Mouse (Mus musculus) olfactory bulb, adult 2 months (tissue): ENCODE data around the gene Riok1.

Source experiments
- CTCF ChIP-seq: fragments of 200-500 bp; IDR thresholded peaks from 2 replicates; pipeline ENCODE4 v1.5.1; 2012; ENCODE audit warnings: low read depth, mild to moderate bottlenecking, low read length, moderate library complexity; ENCODE audit not compliant: insufficient read depth
- POLR2A ChIP-seq: fragments of 200-500 bp; IDR thresholded peaks from 2 replicates; pipeline ENCODE4 v1.6.1; 2012; ENCODE audit warnings: mild to moderate bottlenecking, low read depth, low read length, moderate library complexity; ENCODE audit not compliant: insufficient read depth

DNA sequence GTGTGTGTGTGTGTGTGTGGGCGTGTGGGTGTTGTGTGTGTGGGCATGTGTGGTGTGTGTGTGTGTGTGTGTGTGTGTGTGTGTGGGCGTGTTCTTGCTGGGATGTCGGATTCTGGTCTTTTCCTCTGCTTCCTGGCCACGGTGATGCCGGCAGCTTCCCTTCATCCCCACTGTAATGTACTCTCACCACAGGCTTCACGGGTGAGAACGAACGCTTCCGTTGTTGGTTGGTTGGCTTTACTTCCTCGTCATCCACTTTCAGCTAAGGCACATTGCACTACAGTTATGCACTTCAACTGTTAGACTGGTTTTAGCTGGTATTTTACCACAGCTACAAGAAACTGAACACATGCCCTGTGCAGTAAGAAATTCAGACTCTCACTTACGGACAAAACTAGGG, 25.9 kb downstream of the Riok1 start:
- TF ChIP-seq CTCF = no peak
- TF ChIP-seq POLR2A = no peak
